Mouse (Mus musculus): ENCODE data around the gene Lmo7.

DNA sequence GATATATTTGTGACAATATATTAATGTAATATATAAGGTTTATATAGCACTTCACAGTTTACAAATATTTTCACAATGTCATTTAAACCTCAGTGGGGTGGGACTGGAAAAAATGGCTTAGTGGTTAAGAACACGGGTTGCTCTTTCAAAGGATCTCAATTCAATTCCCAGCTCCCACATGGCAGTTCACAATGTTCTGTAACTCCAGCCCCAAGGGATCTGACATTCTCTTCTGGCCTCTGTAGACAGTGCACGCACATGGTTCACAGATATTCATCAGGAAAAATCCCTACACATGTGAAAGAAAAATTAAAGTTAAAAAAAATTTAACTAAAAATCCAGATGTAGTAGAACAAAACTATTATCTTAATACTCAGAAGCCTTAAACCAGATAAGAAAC lies 41.4 kb upstream of the Lmo7 start:
- TF ChIP-seq CTCF (IDR thresholded peaks at IDR 0.05; ENCODE audit: low read depth) = no peak
- no peak for TF ChIP-seq EP300 (IDR thresholded peaks at IDR 0.05; ENCODE audit: low read depth)
